Mouse (Mus musculus): ENCODE results near the gene Slc7a5. TPM values are rescaled to one million over a fixed set of nuclear protein-coding genes. Genes with fewer than 3 reads are reported as not detected.

The Slc7a5 gene
- polyA plus RNA-seq, 1 experiment: 113 TPM

GRCm38 (mm10) chr8:121922101-121922500 is 14.6 kb upstream of the Slc7a5 start:
- no peak for DNase-seq (ENCODE audit: low read depth)
- TF ChIP-seq CTCF (IDR thresholded peaks at IDR 0.05; ENCODE audit: borderline replicate concordance, extremely low read depth, insufficient read depth, insufficient read length): no peak
- TF ChIP-seq POLR2A (IDR thresholded peaks at IDR 0.05; ENCODE audit: borderline replicate concordance, extremely low read depth, insufficient read depth, insufficient read length, poor library complexity, severe bottlenecking): no peak

- DNase-seq (ENCODE audit: low read depth): no peak
- TF ChIP-seq CTCF (IDR thresholded peaks at IDR 0.05; ENCODE audit: borderline replicate concordance, extremely low read depth, insufficient read depth, insufficient read length): no peak
- no peak for TF ChIP-seq POLR2A (IDR thresholded peaks at IDR 0.05; ENCODE audit: borderline replicate concordance, extremely low read depth, insufficient read depth, insufficient read length, poor library complexity, severe bottlenecking)
These were observed 14.1 kb upstream of the Slc7a5 start for GRCm38 (mm10) chr8:121921582-121921981.

GRCm38 (mm10) chr8:121919731-121920130 is 12.2 kb upstream of the Slc7a5 start:
- no peak for DNase-seq (ENCODE audit: low read depth)
- TF ChIP-seq CTCF (IDR thresholded peaks at IDR 0.05; ENCODE audit: borderline replicate concordance, extremely low read depth, insufficient read depth, insufficient read length) (no peak), POLR2A (IDR thresholded peaks at IDR 0.05; ENCODE audit: borderline replicate concordance, extremely low read depth, insufficient read depth, insufficient read length, poor library complexity, severe bottlenecking) (no peak)

GRCm38 (mm10) chr8:121919158-121919557 is 11.7 kb upstream of the Slc7a5 start:
- DNase-seq (ENCODE audit: low read depth): no peak
- TF ChIP-seq CTCF (IDR thresholded peaks at IDR 0.05; ENCODE audit: borderline replicate concordance, extremely low read depth, insufficient read depth, insufficient read length) (no peak), POLR2A (IDR thresholded peaks at IDR 0.05; ENCODE audit: borderline replicate concordance, extremely low read depth, insufficient read depth, insufficient read length, poor library complexity, severe bottlenecking) (no peak)

GRCm38 (mm10) chr8:121913378-121913777 is 5.9 kb upstream of the Slc7a5 start:
- no peak for DNase-seq (ENCODE audit: low read depth)
- TF ChIP-seq CTCF (IDR thresholded peaks at IDR 0.05; ENCODE audit: borderline replicate concordance, extremely low read depth, insufficient read depth, insufficient read length) (no peak), POLR2A (IDR thresholded peaks at IDR 0.05; ENCODE audit: borderline replicate concordance, extremely low read depth, insufficient read depth, insufficient read length, poor library complexity, severe bottlenecking) (no peak)

- no peak for DNase-seq (ENCODE audit: low read depth)
- TF ChIP-seq CTCF (IDR thresholded peaks at IDR 0.05; ENCODE audit: borderline replicate concordance, extremely low read depth, insufficient read depth, insufficient read length) (no peak), POLR2A (IDR thresholded peaks at IDR 0.05; ENCODE audit: borderline replicate concordance, extremely low read depth, insufficient read depth, insufficient read length, poor library complexity, severe bottlenecking) (no peak)
These were observed 5.3 kb upstream of the Slc7a5 start for GRCm38 (mm10) chr8:121912831-121913230.

- no peak for TF ChIP-seq CTCF (IDR thresholded peaks at IDR 0.05; ENCODE audit: borderline replicate concordance, extremely low read depth, insufficient read depth, insufficient read length)
- TF ChIP-seq POLR2A (IDR thresholded peaks at IDR 0.05; ENCODE audit: borderline replicate concordance, extremely low read depth, insufficient read depth, insufficient read length, poor library complexity, severe bottlenecking): no peak
- DNase-seq (ENCODE audit: low read depth): no peak
These were observed 4.5 kb upstream of the Slc7a5 start for GRCm38 (mm10) chr8:121911987-121912386.

GRCm38 (mm10) chr8:121911400-121911799 is 3.9 kb upstream of the Slc7a5 start:
- DNase-seq (ENCODE audit: low read depth): no peak
- no peak for TF ChIP-seq POLR2A (IDR thresholded peaks at IDR 0.05; ENCODE audit: borderline replicate concordance, extremely low read depth, insufficient read depth, insufficient read length, poor library complexity, severe bottlenecking)
- TF ChIP-seq CTCF (IDR thresholded peaks at IDR 0.05; ENCODE audit: borderline replicate concordance, extremely low read depth, insufficient read depth, insufficient read length): no peak

- peak; percentile 85 for DNase-seq (ENCODE audit: low read depth)
- TF ChIP-seq CTCF (IDR thresholded peaks at IDR 0.05; ENCODE audit: borderline replicate concordance, extremely low read depth, insufficient read depth, insufficient read length) (peak; percentile 70; the same call in 1 of the 2 replicates), POLR2A (IDR thresholded peaks at IDR 0.05; ENCODE audit: borderline replicate concordance, extremely low read depth, insufficient read depth, insufficient read length, poor library complexity, severe bottlenecking) (no peak)
These were observed 2.2 kb upstream of the Slc7a5 start for GRCm38 (mm10) chr8:121909663-121910062.

- no peak for DNase-seq (ENCODE audit: low read depth)
- TF ChIP-seq POLR2A (IDR thresholded peaks at IDR 0.05; ENCODE audit: borderline replicate concordance, extremely low read depth, insufficient read depth, insufficient read length, poor library complexity, severe bottlenecking): no peak
- no peak for TF ChIP-seq CTCF (IDR thresholded peaks at IDR 0.05; ENCODE audit: borderline replicate concordance, extremely low read depth, insufficient read depth, insufficient read length)
These were observed 1.7 kb upstream of the Slc7a5 start for GRCm38 (mm10) chr8:121909148-121909541.

- TF ChIP-seq POLR2A (IDR thresholded peaks at IDR 0.05; ENCODE audit: borderline replicate concordance, extremely low read depth, insufficient read depth, insufficient read length, poor library complexity, severe bottlenecking): no peak
- no peak for TF ChIP-seq CTCF (IDR thresholded peaks at IDR 0.05; ENCODE audit: borderline replicate concordance, extremely low read depth, insufficient read depth, insufficient read length)
- no peak for DNase-seq (ENCODE audit: low read depth)
These were observed 1.1 kb upstream of the Slc7a5 start for GRCm38 (mm10) chr8:121908378-121909147.
